Mouse (Mus musculus): Measurements from ENCODE around the gene Elf1. TPM values are rescaled to one million over a fixed set of nuclear protein-coding genes. Genes with fewer than 3 reads are reported as not detected.
"Not testable (repeated sequence)": the region's sequence is repeated elsewhere in the genome, so short reads cannot be mapped to it uniquely, and the experiment has no call there.

The Elf1 gene
- polyA plus RNA-seq, 2 experiments, result 8.7 to 9.3 TPM

DNA sequence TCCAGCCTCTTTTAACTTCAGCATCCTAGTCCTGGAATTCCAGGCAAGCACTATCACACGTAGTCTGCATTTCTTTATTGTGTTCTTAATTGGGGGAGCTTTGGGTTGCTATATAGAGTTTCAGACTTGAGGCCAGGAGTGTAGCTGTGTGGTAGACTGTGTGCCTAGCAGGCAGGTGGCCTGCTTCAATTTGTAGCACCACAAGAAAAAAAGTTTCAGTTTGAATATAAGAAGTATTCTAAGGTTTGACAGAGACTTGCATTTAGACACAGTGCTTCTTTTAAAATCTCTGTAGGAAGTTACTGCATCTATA lies 38.6 kb downstream of the Elf1 start:
- no peaks in the 10 kb centered on the region for H3K36me3 ChIP-seq (replicated peaks; ENCODE audit: control insufficient read depth, insufficient read depth, low read depth)
- ATAC-seq (ENCODE audit: insufficient read depth) (no peak), DNase-seq (ENCODE audit: low read depth in 3 of 3, low spot score in 3 of 3) (no peak)
- H3K4me3 ChIP-seq (ENCODE audit: insufficient read depth in 1 of 2, low read depth in 2 of 2, low read length in 2 of 2), result peak overlapping the region; percentile 31 to 44; a peak in 3 of 4 replicates
- TF ChIP-seq CTCF (IDR thresholded peaks at IDR 0.05; ENCODE audit: low read depth) (no peak), EP300 (IDR thresholded peaks at IDR 0.05; ENCODE audit: low read depth) (no peak)
- WGBS (ENCODE audit: insufficient replicate concordance), result 49% methylated on average over 1 of the region's 1 CpGs
- H3K4me2 ChIP-seq (ENCODE audit: low read depth), result peak overlapping the region; percentile 67
- H3K4me1 ChIP-seq (replicated peaks; ENCODE audit: control insufficient read depth in 2 of 2, insufficient read depth in 2 of 2, low read length in 1 of 2), result peaks cover 45 to 50% of the 10 kb centered on the region in 2 experiments
- peak overlapping the region; percentile 66 for H3K9ac ChIP-seq (replicated peaks)
- no peaks in the 10 kb centered on the region for H3K9me3 ChIP-seq (ENCODE audit: control insufficient read depth, low read length)
- peak overlapping the region; percentile 62 for H3K27ac ChIP-seq
- no peaks in the 10 kb centered on the region for H3K27me3 ChIP-seq (ENCODE audit: control insufficient read depth, insufficient read depth, low read length)

DNA sequence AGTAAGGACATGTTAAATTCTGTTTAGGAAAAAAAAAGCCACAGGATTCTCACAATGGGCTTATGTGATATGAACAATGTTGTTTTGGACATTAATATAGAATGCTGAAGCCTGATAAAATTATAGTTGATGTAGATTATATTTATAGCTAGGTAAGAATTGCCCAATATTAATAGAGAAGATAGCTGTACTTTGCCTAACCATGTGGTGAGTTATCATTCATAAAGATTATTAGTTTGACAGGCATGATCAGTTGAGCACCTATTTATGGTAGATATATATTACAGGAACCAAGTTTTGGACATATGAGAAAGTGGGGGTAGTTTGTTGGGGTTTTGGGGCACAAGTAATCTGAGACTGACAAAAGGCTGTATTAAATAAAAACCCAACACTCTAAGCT lies 39.6 kb downstream of the Elf1 start:
- H3K9me3 ChIP-seq (ENCODE audit: control insufficient read depth, low read length), result no peaks in the 10 kb centered on the region
- H3K4me3 ChIP-seq (ENCODE audit: insufficient read depth in 1 of 2, low read depth in 2 of 2, low read length in 2 of 2), result no peak overlapping the region
- peak overlapping the region; percentile 37 for H3K27ac ChIP-seq
- peaks cover 40 to 47% of the 10 kb centered on the region in 2 experiments for H3K4me1 ChIP-seq (replicated peaks; ENCODE audit: control insufficient read depth in 2 of 2, insufficient read depth in 2 of 2, low read length in 1 of 2)
- no peaks in the 10 kb centered on the region for H3K36me3 ChIP-seq (replicated peaks; ENCODE audit: control insufficient read depth, insufficient read depth, low read depth)
- no peaks in the 10 kb centered on the region for H3K27me3 ChIP-seq (ENCODE audit: control insufficient read depth, insufficient read depth, low read length)
- peak overlapping the region; percentile 37 for H3K4me2 ChIP-seq (ENCODE audit: low read depth)
- H3K9ac ChIP-seq (replicated peaks), result no peak overlapping the region
- DNase-seq (ENCODE audit: low read depth in 3 of 3, low spot score in 3 of 3) (no peak), ATAC-seq (ENCODE audit: insufficient read depth) (no peak)
- no peak for TF ChIP-seq EP300 (IDR thresholded peaks at IDR 0.05; ENCODE audit: low read depth)
- no peak for TF ChIP-seq CTCF (IDR thresholded peaks at IDR 0.05; ENCODE audit: low read depth)

GRCm38 (mm10) chr14:79521056-79521455 lies 40.1 kb downstream of the Elf1 start:
- no peaks in the 10 kb centered on the region for H3K36me3 ChIP-seq (replicated peaks; ENCODE audit: control insufficient read depth, insufficient read depth, low read depth)
- no peak for DNase-seq (ENCODE audit: low read depth in 3 of 3, low spot score in 3 of 3)
- TF ChIP-seq EP300 (IDR thresholded peaks at IDR 0.05; ENCODE audit: low read depth), result no peak
- no peak for TF ChIP-seq CTCF (IDR thresholded peaks at IDR 0.05; ENCODE audit: low read depth)
- H3K27ac ChIP-seq, result peak overlapping the region; percentile 37
- H3K4me2 ChIP-seq (ENCODE audit: low read depth), result peak overlapping the region; percentile 37
- no peaks in the 10 kb centered on the region for H3K9me3 ChIP-seq (ENCODE audit: control insufficient read depth, low read length)
- ATAC-seq (ENCODE audit: insufficient read depth), result peak; percentile 44; the same call in 1 of the 2 replicates
- H3K4me3 ChIP-seq (ENCODE audit: insufficient read depth in 1 of 2, low read depth in 2 of 2, low read length in 2 of 2), result no peak overlapping the region
- 14% methylated on average over 1 of the region's 1 CpGs for WGBS (ENCODE audit: insufficient replicate concordance)
- peak overlapping the region; percentile 1; the same call in 1 of the 2 replicates for H3K9ac ChIP-seq (replicated peaks)
- peaks cover 40 to 45% of the 10 kb centered on the region in 2 experiments for H3K4me1 ChIP-seq (replicated peaks; ENCODE audit: control insufficient read depth in 2 of 2, insufficient read depth in 2 of 2, low read length in 1 of 2)
- H3K27me3 ChIP-seq (ENCODE audit: control insufficient read depth, insufficient read depth, low read length), result no peaks in the 10 kb centered on the region

- Histone ChIP-seq H3K27me3 (ENCODE audit: control insufficient read depth, insufficient read depth, low read length) (no peaks in the 10 kb centered on the region), H3K4me3 (ENCODE audit: insufficient read depth in 1 of 2, low read depth in 2 of 2, low read length in 2 of 2) (no peak overlapping the region), H3K4me2 (ENCODE audit: low read depth) (peak overlapping the region; percentile 37), H3K36me3 (replicated peaks; ENCODE audit: control insufficient read depth, insufficient read depth, low read depth) (no peaks in the 10 kb centered on the region), H3K27ac (peak overlapping the region; percentile 37), H3K9ac (replicated peaks) (0 out of 2 replicates have a peak overlapping the region, but pooled peaks have one; percentile 1), H3K9me3 (ENCODE audit: control insufficient read depth, low read length) (no peaks in the 10 kb centered on the region), H3K4me1 (replicated peaks; ENCODE audit: control insufficient read depth in 2 of 2, insufficient read depth in 2 of 2, low read length in 1 of 2) (peaks cover 40 to 44% of the 10 kb centered on the region in 2 experiments)
- no peak for DNase-seq (ENCODE audit: low read depth in 3 of 3, low spot score in 3 of 3)
- 12% methylated on average over 6 of the region's 6 CpGs for WGBS (ENCODE audit: insufficient replicate concordance)
- TF ChIP-seq EP300 (IDR thresholded peaks at IDR 0.05; ENCODE audit: low read depth), result 0 out of 2 replicates have a peak, but pooled peaks have one; percentile 24
- TF ChIP-seq CTCF (IDR thresholded peaks at IDR 0.05; ENCODE audit: low read depth), result no peak
- no peak for ATAC-seq (ENCODE audit: insufficient read depth)
Measured at GRCm38 (mm10) chr14:79521471-79522117, 40.6 kb downstream of the Elf1 start.

DNA sequence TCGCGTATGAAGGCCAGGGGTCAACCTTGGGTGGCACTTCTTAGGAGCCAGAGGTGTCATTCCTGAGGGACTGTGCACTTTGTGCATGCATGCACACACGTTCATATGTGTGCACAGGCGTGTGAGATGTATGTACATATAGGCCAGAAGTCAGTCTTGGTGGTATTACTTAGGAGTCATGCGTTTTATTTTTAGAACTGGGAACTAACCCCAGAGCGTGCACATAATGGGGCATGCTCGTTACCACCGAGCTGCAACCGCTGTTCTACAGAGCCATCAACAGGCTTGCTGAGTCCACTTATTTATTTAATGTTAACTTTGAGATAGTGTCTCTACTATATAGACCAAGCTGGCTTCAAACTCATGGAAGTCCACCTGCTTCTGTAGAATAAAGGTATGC lies 41.4 kb downstream of the Elf1 start:
- TF ChIP-seq EP300 (IDR thresholded peaks at IDR 0.05; ENCODE audit: low read depth) (no peak), CTCF (IDR thresholded peaks at IDR 0.05; ENCODE audit: low read depth) (no peak)
- H3K27ac ChIP-seq, result peak overlapping the region; percentile 37
- DNase-seq (ENCODE audit: low read depth in 3 of 3, low spot score in 3 of 3) (no peak), ATAC-seq (ENCODE audit: insufficient read depth) (no peak)
- H3K9ac ChIP-seq (replicated peaks), result no peak overlapping the region; the same call in 1 of the 2 replicates
- WGBS (ENCODE audit: insufficient replicate concordance), result 23% methylated on average over 9 of the region's 9 CpGs
- peaks cover 33 to 40% of the 10 kb centered on the region in 2 experiments for H3K4me1 ChIP-seq (replicated peaks; ENCODE audit: control insufficient read depth in 2 of 2, insufficient read depth in 2 of 2, low read length in 1 of 2)
- H3K9me3 ChIP-seq (ENCODE audit: control insufficient read depth, low read length), result no peaks in the 10 kb centered on the region
- no peaks in the 10 kb centered on the region for H3K27me3 ChIP-seq (ENCODE audit: control insufficient read depth, insufficient read depth, low read length)
- H3K4me2 ChIP-seq (ENCODE audit: low read depth), result peak overlapping the region; percentile 37
- no peak overlapping the region for H3K4me3 ChIP-seq (ENCODE audit: insufficient read depth in 1 of 2, low read depth in 2 of 2, low read length in 2 of 2)
- no peaks in the 10 kb centered on the region for H3K36me3 ChIP-seq (replicated peaks; ENCODE audit: control insufficient read depth, insufficient read depth, low read depth)

DNA sequence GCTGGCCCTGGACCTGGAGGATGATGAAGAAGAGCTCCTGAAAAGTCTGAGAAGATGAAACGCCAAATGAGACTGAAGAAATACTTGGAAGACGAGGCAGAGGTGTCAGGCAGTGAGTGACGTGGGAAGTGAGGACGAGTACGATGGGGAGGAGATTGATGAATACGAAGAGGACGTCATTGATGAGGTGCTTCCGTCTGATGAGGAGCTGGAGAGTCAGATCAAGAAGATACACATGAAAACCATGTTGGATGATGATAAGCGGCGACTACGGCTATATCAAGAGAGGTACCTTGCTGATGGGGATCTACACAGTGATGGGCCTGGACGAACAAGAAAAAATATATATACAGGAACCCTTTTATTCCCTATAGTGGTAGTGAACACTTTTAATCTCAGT lies 45.1 kb downstream of the Elf1 start:
- not testable (repeated sequence) for DNase-seq (ENCODE audit: low read depth in 3 of 3, low spot score in 3 of 3); H3K4me2 ChIP-seq (ENCODE audit: low read depth); H3K4me3 ChIP-seq (ENCODE audit: insufficient read depth in 1 of 2, low read depth in 2 of 2, low read length in 2 of 2); H3K9me3 ChIP-seq (ENCODE audit: control insufficient read depth, low read length); ATAC-seq (ENCODE audit: insufficient read depth); H3K9ac ChIP-seq (replicated peaks); H3K36me3 ChIP-seq (replicated peaks; ENCODE audit: control insufficient read depth, insufficient read depth, low read depth); H3K27ac ChIP-seq; H3K27me3 ChIP-seq (ENCODE audit: control insufficient read depth, insufficient read depth, low read length)
- H3K4me1 ChIP-seq (replicated peaks; ENCODE audit: control insufficient read depth in 2 of 2, insufficient read depth in 2 of 2, low read length in 1 of 2), result peaks cover 34 to 45% of the 10 kb centered on the region in 2 experiments
- WGBS (ENCODE audit: insufficient replicate concordance), result 62% methylated on average over 12 of the region's 12 CpGs

All from liver, embryonic 14.5 days (tissue).